Mouse (Mus musculus) right cerebral cortex, postnatal 25 days (tissue): ENCODE data around the gene Armc8.

Experiments
- DNase-seq: peaks from one replicate; pipeline ENCODE4 v3.0.0; 2022

The Armc8 gene

DNA sequence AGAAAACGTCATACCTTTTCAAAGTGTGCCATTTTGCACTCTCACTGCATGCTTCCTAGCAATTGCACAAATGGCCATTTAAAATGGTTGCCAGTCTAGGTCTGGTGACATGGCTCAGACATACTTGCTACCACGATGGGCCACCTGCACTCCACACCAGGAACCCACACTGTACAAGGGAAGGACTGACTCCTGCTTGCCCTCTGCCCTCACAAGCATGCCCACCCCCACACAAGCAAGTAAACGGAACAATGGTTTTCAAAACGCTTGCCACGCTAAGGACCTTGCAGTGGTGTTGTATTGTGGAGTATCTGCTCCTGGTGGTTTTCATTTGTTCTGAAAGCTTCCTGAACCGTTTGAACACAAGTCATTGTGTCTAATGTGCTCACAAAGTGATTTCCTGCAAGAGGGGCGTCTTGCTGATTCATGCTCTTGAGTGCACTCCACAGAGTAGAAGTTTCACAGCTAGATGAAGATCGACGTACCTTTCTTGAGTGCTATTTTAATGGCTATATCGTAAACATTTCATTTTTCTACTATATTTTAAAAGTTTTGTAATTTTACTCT lies 76.0 kb downstream of the Armc8 start:
- DNase-seq: no peak

DNA sequence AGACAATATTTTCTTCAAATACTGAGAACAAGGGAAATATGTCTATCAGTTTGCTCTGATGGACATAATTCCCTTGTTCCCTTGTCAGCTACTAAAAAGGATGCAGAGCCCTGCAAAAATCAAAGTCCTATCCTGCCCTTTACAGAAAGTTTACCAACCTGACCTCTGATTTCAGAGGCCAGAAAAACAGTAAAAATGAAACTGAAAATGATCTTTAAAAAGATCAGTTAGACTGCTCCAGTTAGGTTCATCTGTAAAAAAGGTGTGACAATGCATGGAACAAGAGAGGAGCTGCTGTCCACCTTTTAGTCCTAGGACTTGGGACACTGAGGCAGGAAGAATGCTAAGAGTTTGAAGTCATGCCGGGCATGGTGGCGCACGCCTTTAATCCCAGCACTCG lies 77.6 kb downstream of the Armc8 start:
- no peak for DNase-seq

- no peak for DNase-seq
Measured at GRCm38 (mm10) chr9:99487841-99488240, 80.9 kb downstream of the Armc8 start.

DNA sequence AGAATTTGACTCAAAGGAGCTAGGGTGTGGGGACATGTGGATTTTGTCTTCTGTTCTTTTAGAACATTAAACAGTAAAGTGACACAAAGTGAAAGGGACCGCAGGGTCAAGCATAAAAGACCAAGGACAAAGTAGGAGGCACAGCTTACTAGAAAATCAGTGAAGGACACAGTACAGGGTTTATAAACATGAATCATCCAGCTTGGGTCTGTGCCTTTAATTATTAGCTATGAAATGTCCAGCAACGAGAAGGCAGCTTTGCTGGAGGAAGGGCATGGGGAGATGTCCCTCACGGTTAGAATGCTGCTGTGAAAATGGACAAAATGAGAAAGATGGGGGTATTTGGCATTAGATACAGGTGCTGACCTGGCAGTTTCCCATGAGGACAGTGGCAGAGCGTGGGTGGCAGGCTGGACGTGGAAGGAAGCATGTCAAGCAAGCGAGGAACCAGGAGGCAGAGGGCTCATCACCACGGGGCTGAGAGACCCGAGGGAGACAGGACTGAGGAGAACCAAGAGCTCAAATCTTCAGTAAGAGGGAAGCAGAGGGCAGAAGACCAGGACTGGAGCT lies 81.5 kb downstream of the Armc8 start:
- no peak for DNase-seq

DNA sequence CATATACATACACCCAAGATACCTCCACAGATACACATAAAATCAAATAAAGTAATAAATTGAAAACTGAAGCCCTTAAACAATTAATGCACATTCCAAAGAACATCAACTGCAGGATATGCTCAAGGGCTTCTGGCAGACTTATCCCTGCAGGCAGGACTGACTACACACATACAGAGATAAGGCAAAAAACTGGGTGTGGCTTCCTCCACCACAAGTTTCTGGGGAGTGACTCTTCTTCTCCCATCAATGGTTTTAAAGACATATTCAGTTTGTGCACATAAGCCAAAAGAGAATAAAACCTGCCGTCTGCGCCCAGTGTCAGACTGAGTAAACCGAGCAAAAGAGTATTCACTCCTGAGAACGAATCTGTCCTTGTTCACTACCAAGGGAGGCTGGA lies 83.6 kb downstream of the Armc8 start:
- DNase-seq: no peak

DNA sequence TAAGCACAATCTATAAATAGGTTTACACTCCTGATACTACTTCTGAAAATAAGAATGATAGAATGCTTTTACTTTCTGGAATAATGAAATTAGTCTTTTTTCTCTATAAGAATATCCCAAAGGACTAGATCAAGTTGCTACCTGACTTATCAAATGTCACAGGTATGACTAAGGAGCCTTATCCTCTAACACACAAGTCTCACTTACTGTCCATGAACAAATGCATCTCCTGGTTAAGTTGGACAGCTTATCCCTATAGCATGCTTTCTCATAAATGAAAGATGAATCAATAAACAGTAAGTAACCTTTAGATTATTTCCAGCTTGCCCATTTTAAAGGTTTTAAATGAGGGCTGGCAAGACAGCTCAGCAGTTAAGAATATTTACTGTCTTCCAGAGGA lies 84.1 kb downstream of the Armc8 start:
- DNase-seq: no peak

DNA sequence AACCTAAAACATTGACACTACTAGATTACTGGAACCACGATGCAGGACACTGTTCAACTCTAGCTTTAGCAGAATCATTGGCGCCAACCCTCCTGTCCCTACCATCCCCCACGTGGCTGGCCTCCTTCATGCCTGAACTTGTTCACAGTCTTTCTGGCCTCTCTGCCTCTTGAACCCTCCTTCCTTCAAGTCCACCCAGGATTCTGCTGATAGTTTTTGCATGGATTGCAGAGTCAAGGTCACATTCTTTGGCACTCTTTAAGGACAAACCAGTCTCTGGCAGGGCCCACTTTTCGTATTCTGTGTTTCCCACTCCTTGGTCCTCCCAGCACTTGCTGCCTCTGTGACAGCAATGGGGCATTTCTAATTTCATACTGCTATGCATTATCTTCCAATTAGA lies 85.5 kb downstream of the Armc8 start:
- no peak for DNase-seq

- DNase-seq: no peak
Measured at GRCm38 (mm10) chr9:99480764-99481163, 87.9 kb downstream of the Armc8 start.

DNA sequence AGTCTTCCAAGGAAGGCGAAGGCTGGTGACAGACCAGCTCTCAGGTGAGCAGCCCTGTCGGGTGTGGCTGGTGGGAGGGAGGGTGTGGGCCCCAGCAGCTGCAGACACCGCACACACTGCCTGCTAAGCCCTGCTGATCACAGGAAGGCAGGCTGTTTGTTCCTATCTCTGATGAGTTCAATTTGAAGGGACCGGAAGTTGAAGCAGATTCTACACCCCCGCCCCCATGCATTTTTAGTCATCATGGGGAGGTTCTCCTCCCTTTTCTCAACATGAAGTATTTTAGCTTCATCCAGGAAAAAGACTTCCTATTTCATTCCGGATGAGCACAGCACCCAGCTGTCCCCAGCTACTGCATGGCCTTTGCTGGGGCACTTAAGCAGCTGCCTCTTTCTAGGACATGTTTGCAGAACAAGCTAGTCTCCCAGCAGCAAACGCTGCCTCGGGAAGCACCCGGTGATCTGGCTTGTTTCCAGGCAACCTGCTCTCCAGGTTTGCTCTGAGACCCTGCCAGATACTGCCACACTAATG lies 89.5 kb downstream of the Armc8 start:
- DNase-seq: peak; percentile 38

DNA sequence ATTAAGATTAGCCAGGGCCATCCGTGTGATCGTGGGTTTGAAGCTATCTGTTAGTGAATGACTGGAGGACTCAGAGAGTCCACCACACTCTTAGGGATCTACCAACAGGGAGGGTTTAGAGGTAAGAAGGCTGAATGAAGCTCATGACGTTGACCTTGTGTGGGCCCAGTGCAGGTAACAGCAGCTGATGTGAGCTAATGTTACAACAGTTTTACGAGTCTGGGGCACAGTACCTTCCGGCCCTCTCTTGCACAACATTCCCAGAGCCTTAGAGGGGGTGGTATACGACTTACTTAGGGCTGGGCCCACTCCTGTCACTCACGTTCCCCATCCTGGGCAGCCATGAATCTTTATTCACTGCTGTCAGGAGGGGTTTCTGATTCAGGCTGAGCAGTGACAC lies 97.4 kb downstream of the Armc8 start:
- no peak for DNase-seq

- DNase-seq: no peak
Measured at GRCm38 (mm10) chr9:99470347-99471092, 98.2 kb downstream of the Armc8 start.

DNA sequence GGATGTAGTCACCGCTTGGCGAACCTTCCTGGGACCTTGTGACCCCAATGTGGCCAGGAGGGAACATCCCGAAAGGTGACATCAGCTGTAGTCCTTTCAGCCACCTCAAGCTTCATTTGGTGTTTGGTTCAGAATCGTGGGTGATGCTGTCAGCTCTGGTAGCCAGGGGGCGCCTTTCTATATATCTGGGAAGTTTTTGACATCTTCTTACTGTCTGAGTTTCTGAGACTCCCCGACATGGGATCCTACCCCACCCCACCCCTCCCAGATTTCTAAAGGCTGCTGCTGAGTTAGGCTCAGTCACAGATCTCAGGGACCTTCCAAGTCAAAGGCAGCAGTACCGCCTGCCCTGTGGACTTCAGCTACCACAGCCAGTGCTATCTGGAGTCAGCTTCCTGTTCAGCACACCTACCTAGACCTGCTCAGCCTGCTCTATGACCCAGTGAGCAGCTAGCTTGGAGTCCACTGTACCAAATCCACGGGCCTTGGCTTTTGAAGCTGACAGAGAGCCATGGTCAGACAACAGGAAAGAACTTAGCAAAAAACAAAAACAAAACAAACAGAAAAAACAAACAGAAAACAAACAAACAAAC lies 98.9 kb downstream of the Armc8 start:
- DNase-seq: no peak

GRCm38 (mm10) chr9:99468572-99468971 lies 100.1 kb downstream of the Armc8 start:
- no peak for DNase-seq

DNA sequence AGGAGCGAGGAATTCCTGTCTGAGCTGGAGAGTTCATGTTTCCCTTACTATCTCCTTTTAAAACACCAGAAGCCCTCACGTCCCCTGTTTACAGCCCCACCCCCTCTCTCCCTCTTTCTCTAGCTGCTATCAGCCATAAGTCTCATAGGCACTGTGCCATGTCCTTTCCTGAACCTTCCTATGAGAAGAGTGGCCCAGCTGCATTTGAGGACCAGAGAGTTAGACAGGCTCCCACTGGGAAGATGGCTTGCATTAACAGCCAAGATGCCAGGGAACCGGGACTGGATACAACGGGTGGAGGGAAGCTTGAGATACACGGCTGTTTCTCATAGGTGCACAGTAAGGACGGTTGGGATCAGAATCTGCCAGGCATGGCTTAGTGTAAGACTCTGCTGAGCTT lies 103.8 kb downstream of the Armc8 start:
- DNase-seq: no peak

- no peak for DNase-seq
Measured at GRCm38 (mm10) chr9:99459730-99460129, 109.0 kb downstream of the Armc8 start.

- no peak for DNase-seq
Measured at GRCm38 (mm10) chr9:99458529-99459208, 110.0 kb downstream of the Armc8 start.

DNA sequence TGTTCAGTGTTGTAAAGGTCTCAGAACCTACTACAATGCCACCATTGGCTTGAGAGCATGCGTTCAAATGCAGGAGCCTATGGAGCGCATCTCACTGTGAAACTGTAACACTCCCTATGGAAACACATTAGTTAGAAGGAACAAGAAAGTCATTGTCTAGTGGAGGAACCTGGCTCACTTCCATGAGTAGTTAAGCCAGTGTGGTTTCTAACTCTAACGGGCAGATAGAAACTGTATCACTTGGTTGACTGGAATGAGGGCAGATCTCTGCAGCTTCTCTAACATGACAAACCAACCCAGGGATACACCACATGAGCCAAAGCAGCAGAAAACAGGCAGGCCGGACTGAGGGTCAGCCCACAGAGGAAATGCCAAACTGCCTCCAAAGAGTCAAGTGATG lies 114.5 kb downstream of the Armc8 start:
- no peak for DNase-seq

DNA sequence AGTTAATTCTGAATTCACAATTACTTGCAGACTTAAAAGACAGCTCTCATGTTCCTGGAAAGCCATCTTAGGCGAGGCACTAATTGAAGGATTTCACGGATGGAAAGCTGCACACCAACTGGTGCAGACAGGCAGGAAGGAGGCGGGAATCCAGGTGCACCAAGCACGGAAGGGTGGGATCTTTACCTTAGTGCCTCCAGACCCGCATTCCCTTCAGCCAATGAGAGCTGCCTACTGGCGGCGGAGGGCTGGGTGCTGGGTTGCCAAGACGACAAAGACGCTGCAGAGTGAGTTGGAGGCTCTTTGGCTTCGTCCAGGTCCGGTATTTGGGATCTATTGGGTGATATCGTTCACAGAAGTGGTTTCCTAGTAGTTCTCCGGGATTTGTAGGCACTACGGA lies 117.5 kb downstream of the Armc8 start, which contains the start of gene Nme9:
Gene Nme9 (plus strand): TSS at position 315 of the 400 bp plus-strand sequence.
- DNase-seq: no peak

GRCm38 (mm10) chr9:99449886-99450647 lies 118.6 kb downstream of the Armc8 start:
- no peak for DNase-seq

DNA sequence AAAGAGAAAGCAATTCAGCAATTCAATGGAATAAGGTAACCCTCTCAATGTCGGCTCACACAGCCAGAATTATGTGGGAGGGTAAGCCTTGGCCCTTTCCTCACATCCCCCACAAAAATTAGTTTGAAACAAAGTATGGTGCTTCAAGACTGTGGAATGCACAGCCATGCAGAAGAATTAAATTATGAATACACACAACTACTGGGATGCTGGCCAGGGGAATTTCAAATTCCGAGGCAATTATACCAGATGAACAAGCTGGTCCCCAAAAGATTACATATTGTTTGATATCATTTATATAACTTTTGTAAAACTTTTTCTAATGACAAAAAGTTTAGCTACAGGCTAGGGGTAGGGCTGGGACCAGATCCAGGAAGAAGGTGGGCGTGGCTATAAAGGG lies 121.4 kb downstream of the Armc8 start:
- DNase-seq: no peak

DNA sequence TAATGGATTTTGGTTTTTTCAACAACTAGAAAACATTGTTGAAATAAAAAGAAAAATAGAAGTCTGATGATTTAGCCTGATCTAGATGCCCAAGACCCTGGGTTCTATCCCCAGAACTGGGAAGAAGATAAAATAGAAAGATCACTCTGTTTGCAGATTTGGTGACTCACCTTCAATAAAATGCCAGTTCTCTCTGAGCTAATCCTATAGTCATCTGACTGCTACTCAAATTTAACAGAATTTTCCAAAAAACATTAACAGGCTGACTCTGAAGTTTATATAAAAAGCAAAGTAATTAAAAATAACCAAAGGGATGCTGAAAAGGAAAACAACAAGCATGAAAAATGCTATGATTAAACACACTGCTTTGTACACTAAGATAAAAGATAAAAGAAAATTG lies 122.4 kb downstream of the Armc8 start:
- no peak for DNase-seq

DNA sequence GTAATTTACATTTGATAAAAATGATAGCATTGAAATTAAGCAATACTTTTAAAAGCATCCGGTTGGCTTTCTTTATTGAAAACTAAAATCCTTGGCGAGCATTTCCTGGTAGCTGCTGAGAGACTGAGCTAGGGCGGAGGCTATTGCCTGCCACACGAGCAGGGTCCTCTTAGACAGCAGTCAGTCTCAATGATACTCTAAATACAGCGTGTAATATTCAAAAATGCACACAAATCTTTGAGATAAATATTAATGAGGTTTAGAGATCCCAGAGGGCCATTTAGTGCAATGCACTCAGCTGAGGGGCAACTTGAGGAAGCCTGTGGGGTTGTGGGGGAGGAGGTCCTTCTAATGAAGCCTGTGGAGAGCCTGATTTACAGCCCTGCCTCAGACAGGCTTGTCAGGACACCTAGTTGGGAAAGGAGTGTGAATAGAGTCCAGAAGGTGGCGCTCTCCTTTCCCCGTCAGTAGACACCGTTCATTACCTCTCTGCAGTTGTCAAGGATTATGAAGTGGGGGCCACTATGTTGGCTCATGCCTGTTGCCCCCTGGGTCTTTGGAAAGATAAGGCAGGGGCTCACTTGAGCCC lies 124.0 kb downstream of the Armc8 start:
- no peak for DNase-seq
